Mouse (Mus musculus): ENCODE measurements around the gene Gabpb2.

DNA sequence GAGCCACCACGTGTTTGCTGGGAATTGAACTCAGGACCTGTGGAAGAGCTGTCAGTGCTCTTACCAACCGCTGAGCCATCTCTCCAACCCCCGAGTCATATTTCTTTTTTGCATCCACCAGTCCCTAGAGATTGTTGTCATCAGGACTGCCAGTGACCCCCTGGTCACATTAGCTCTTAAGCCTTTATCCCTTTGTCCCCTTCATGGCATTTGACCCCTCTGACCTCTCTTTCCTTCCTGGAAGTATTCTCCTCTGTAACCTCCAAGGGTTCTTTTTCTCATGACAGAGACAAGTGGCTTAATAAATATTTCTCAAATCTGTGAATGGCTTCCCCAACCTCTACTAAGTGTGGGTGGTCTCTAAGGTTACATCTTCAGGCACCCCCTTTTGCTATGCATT is 69.8 kb downstream of the Gabpb2 start:
- TF ChIP-seq POLR2A (IDR thresholded peaks at IDR 0.05; ENCODE audit: insufficient read length, low read depth) (no peak), E2F4 (IDR thresholded peaks at IDR 0.05; ENCODE audit: insufficient read depth) (no peak), REST (IDR thresholded peaks at IDR 0.05; ENCODE audit: insufficient read depth, insufficient read length) (no peak), MYOG (IDR thresholded peaks at IDR 0.05; ENCODE audit: control insufficient read depth in 1 of 3, insufficient read depth in 1 of 3, insufficient read length in 2 of 3, low read depth in 2 of 3) (no peak), TCF12 (IDR thresholded peaks at IDR 0.05; ENCODE audit: insufficient read depth, poor library complexity, severe bottlenecking) (no peak), POLR2AphosphoS2 (IDR thresholded peaks at IDR 0.05; ENCODE audit: insufficient read length, low read depth) (no peak), SRF (IDR thresholded peaks at IDR 0.05; ENCODE audit: control insufficient read depth, insufficient read length, low read depth) (no peak), TCF3 (IDR thresholded peaks at IDR 0.05; ENCODE audit: insufficient read length, low read depth) (no peak), MYOD1 (IDR thresholded peaks at IDR 0.05; ENCODE audit: control insufficient read depth in 1 of 3, insufficient read length in 2 of 3, low read depth in 2 of 3) (no peak), USF1 (IDR thresholded peaks at IDR 0.05; ENCODE audit: low read depth) (no peak), MAX (IDR thresholded peaks at IDR 0.05; ENCODE audit: low read depth) (no peak)

Measured in myocyte (in vitro differentiated cells).